Mouse (Mus musculus) liver, embryonic 14.5 days (tissue): Measurements from ENCODE around the gene Fhdc1.

Experiments
- CTCF ChIP-seq: IDR thresholded peaks from 2 replicates; pipeline ENCODE4 v1.5.1; 2016; ENCODE audit warnings: antibody characterized with exemption, low read depth, control low read depth
- EP300 ChIP-seq: IDR thresholded peaks from 2 replicates; pipeline ENCODE4 v1.6.1; 2016; ENCODE audit warnings: antibody characterized with exemption, low read depth

- no peak for TF ChIP-seq CTCF
- no peak for TF ChIP-seq EP300
These were observed 51.1 kb downstream of the Fhdc1 start for GRCm38 (mm10) chr3:84428994-84429725.
